Mouse (Mus musculus) liver, embryonic 14.5 days (tissue): ENCODE results near the gene Phf1. TPM values are rescaled to one million over a fixed set of nuclear protein-coding genes. Genes with fewer than 3 reads are reported as not detected.

Experiments used
- ATAC-seq: fragments of 200-750 bp; cut with Nextera tagmentation; 2 replicates; pipeline ENCODE4 v1.8.0; 2017; ENCODE audit warnings: moderate number of reproducible peaks, mild to moderate bottlenecking, moderate library complexity; ENCODE audit not compliant: insufficient read depth
- DNase-seq, 3 experiments: peaks; one replicate each; pipeline ENCODE4 v3.0.0-alpha.2; 2012 to 2013; ENCODE audit warnings: low read depth in 3 of 3, low spot score in 3 of 3
- H3K27ac ChIP-seq: fragments of 300-500 bp; sonication (generic); 2 replicates; pipeline ENCODE4 v1.5.1; 2014; ENCODE audit warnings: moderate library complexity, mild to moderate bottlenecking, control low read depth, inconsistent platforms
- H3K27me3 ChIP-seq: fragments of 300-500 bp; sonication (generic); 2 replicates; pipeline ENCODE4 v1.6.1; 2014; ENCODE audit warnings: mild to moderate bottlenecking, low read length, moderate library complexity; ENCODE audit not compliant: control insufficient read depth, insufficient read depth
- H3K36me3 ChIP-seq: fragments of 300-500 bp; sonication (generic); replicated peaks from 2 replicates; pipeline ENCODE4 v1.6.1; 2014; ENCODE audit warnings: low read depth; ENCODE audit not compliant: control insufficient read depth, insufficient read depth
- H3K4me1 ChIP-seq, 2 experiments: fragments of 200-500 bp in 1 of 2; fragments of 300-500 bp in 1 of 2; sonication (generic) in 1 of 2; replicated peaks; 2 replicates each; pipeline ENCODE4 v1.6.1; 2012 to 2014; ENCODE audit warnings: antibody characterized with exemption in 1 of 2, inconsistent platforms in 1 of 2, low read length in 1 of 2; ENCODE audit not compliant: control insufficient read depth in 2 of 2, insufficient read depth in 2 of 2
- H3K4me2 ChIP-seq: fragments of 300-500 bp; sonication (generic); 2 replicates; pipeline ENCODE4 v1.6.1; 2014; ENCODE audit warnings: low read depth, mild to moderate bottlenecking, control low read depth, moderate library complexity
- H3K4me3 ChIP-seq, 2 experiments: fragments of 200-500 bp in 1 of 2; fragments of 300-500 bp in 1 of 2; sonication (generic) in 1 of 2; 2 replicates each; pipeline ENCODE4 v1.5.1; 2012 to 2014; ENCODE audit warnings: low read depth in 2 of 2, low read length in 2 of 2, mild to moderate bottlenecking in 2 of 2, control low read depth in 1 of 2, inconsistent platforms in 1 of 2, moderate library complexity in 1 of 2; ENCODE audit not compliant: insufficient read depth in 1 of 2
- H3K9ac ChIP-seq: fragments of 300-500 bp; sonication (generic); replicated peaks from 2 replicates; pipeline ENCODE4 v1.6.1; 2014; ENCODE audit warnings: mild to moderate bottlenecking, control low read depth, moderate library complexity
- H3K9me3 ChIP-seq: fragments of 300-500 bp; sonication (generic); 2 replicates; pipeline ENCODE4 v1.6.1; 2016; ENCODE audit warnings: low read length, mixed read lengths; ENCODE audit not compliant: control insufficient read depth
- CTCF ChIP-seq: IDR thresholded peaks from 2 replicates; pipeline ENCODE4 v1.5.1; 2016; ENCODE audit warnings: antibody characterized with exemption, low read depth, control low read depth
- EP300 ChIP-seq: IDR thresholded peaks from 2 replicates; pipeline ENCODE4 v1.6.1; 2016; ENCODE audit warnings: antibody characterized with exemption, low read depth
- WGBS: fragments of 180-500 bp; shearing (Covaris S2); extraction: QIAGEN DNeasy Blood & Tissue Kit; methylation state at CpG from one replicate; pipeline ENCODE4 v1.1.7; 2014; ENCODE audit not compliant: insufficient replicate concordance; 5-methylcytosine and 5-hydroxymethylcytosine counted together
- polyA plus RNA-seq, 2 experiments: library from polyadenylated mRNA; depleted of rRNA in 1 of 2; stranded (reverse) in 1 of 2; unstranded in 1 of 2; fragments of >200 nt; fragmentation: Nextera tagmentation in 1 of 2; extraction: Ambion mirVana in 1 of 2; gene quantifications; 2 replicates each; pipeline versions ENCODE4 v1.2.1 to v1.2.3; 2012 to 2014

Gene Phf1
- polyA plus RNA-seq, 2 experiments: 0.94 to 6.4 TPM

- Histone ChIP-seq H3K36me3 (peaks cover 7% of the 10 kb centered on the region), H3K9me3 (no peaks in the 10 kb centered on the region), H3K4me1 (peaks cover 21 to 23% of the 10 kb centered on the region in 2 experiments), H3K4me2 (no peak overlapping the region), H3K27ac (no peak overlapping the region), H3K9ac (no peak overlapping the region), H3K4me3 (no peak overlapping the region), H3K27me3 (no peaks in the 10 kb centered on the region)
- TF ChIP-seq CTCF (no peak), EP300 (no peak)
- WGBS: 85% methylated on average over 15 of the region's 15 CpGs
- ATAC-seq: no peak
- no peak for DNase-seq
Measured at GRCm38 (mm10) chr17:26936921-26937695, 4.3 kb downstream of the Phf1 start.

- ATAC-seq (no peak), DNase-seq (no peak)
- peak overlapping the region; percentile 63 to 71 for H3K4me3 ChIP-seq
- H3K9ac ChIP-seq: peak overlapping the region; percentile 73
- peak overlapping the region; percentile 30 for H3K27ac ChIP-seq
- TF ChIP-seq EP300: no peak
- no peak for TF ChIP-seq CTCF
- peaks cover 21 to 23% of the 10 kb centered on the region in 2 experiments for H3K4me1 ChIP-seq
- no peaks in the 10 kb centered on the region for H3K9me3 ChIP-seq
- no peaks in the 10 kb centered on the region for H3K27me3 ChIP-seq
- H3K36me3 ChIP-seq: peaks cover 7% of the 10 kb centered on the region
- 47% methylated on average over 16 of the region's 16 CpGs for WGBS
- H3K4me2 ChIP-seq: peak overlapping the region; percentile 86
Measured at GRCm38 (mm10) chr17:26937883-26938695, 5.2 kb downstream of the Phf1 start.

- H3K4me2 ChIP-seq: peak overlapping the region; percentile 86
- peaks cover 16 to 18% of the 10 kb centered on the region in 2 experiments for H3K4me1 ChIP-seq
- H3K36me3 ChIP-seq: peaks cover 7% of the 10 kb centered on the region
- H3K9me3 ChIP-seq: no peaks in the 10 kb centered on the region
- ATAC-seq (no peak), DNase-seq (no peak)
- H3K9ac ChIP-seq: peak overlapping the region; percentile 73
- peak overlapping the region; percentile 30 for H3K27ac ChIP-seq
- TF ChIP-seq EP300 (no peak), CTCF (no peak)
- H3K4me3 ChIP-seq: peak overlapping the region; percentile 63 to 71
- no peaks in the 10 kb centered on the region for H3K27me3 ChIP-seq
- under 1% methylated on average over 22 of the region's 22 CpGs for WGBS
Measured at GRCm38 (mm10) chr17:26938731-26939130, 5.9 kb downstream of the Phf1 start.

GRCm38 (mm10) chr17:26939178-26939972 lies 6.5 kb downstream of the Phf1 start, which contains the start of gene Cuta:
Cuta (minus strand) TSS chr17:26939569.
- no peaks in the 10 kb centered on the region for H3K9me3 ChIP-seq
- no peak for TF ChIP-seq EP300
- H3K27me3 ChIP-seq: no peaks in the 10 kb centered on the region
- DNase-seq (peak; percentile 99), ATAC-seq (peak; percentile 93)
- H3K27ac ChIP-seq: peak within 1 kb of the TSS; percentile 81
- peak within 1 kb of the TSS; percentile 74 for H3K9ac ChIP-seq
- under 1% methylated on average over 70 of the region's 70 CpGs for WGBS
- H3K36me3 ChIP-seq: peaks cover 7% of the 10 kb centered on the region
- H3K4me1 ChIP-seq: peaks cover 16 to 17% of the 10 kb centered on the region in 2 experiments
- peak within 1 kb of the TSS; percentile 63 to 71 for H3K4me3 ChIP-seq
- peak within 1 kb of the TSS; percentile 86 for H3K4me2 ChIP-seq
